Mouse (Mus musculus): Measurements from ENCODE around the gene Spryd3. TPM values are rescaled to one million over a fixed set of nuclear protein-coding genes. Genes with fewer than 3 reads are reported as not detected.
A peak's percentile ranks its signal among the peaks of the same experiment; 100 is the strongest.

Gene Spryd3
- total and polyA plus RNA-seq, 3 experiments, result 29.3 to 35.4 TPM; not detected in 1

DNA sequence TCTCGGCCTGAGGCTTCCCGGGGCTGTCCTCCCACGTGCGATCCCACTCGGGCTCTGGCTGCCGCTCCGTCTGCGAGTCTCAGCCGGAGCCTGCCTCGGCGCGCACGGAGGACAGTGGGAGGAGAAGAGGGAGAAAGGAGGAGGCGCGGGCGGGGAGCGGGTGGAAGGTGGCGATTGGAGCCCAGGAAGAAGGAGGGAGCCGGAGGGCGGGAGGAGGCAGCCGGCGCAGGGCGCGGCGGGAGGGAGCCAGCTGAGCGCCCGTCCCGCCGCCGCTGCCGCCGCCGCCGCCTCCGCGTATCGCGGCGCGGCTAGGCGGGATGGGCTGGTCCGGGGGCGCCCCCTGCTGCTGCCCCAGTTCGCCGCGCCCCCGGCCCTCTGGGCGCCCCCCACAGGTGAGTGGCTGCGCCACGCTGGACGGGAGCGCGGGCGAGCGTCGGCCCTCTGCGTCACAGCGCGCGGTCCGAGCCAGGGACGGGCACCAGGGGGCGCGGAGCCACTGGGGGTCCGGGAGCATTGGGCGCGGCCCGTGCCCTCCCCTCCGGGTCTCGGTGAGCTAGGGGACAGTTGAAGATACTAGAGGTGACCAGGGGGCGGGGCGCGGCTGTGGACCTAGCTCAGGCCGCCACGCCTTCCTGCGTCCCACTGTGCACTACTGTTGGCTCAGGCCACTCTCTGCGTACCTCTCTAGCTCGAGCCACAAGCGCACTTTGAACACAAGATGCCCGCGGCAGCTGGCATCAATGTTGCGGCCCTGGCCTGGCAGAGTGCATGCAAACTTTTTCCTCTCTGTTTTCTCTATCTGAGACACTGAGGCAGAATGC, 35.7 kb downstream of the Spryd3 start, which contains the start of gene Tns2:
Gene Tns2, plus strand, starts transcription at position 253 of the 821 bp plus-strand sequence.
- TF ChIP-seq NRF1 (IDR thresholded peaks at IDR 0.05; ENCODE audit: insufficient read depth, low read depth, low read length, poor library complexity, severe bottlenecking) (0 out of 2 replicates have a peak, but pooled peaks have one; percentile 12), GABPA (IDR thresholded peaks at IDR 0.05; ENCODE audit: low read depth, low read length) (no peak), GATA1 (IDR thresholded peaks at IDR 0.05; ENCODE audit: low read depth, low read length) (no peak), CTCF (IDR thresholded peaks at IDR 0.05 in 2 of 3, conservative IDR thresholded peaks at IDR 0.05 in 1 of 3; ENCODE audit: control insufficient read depth in 1 of 3, insufficient read depth in 1 of 3, low read depth in 2 of 3, low read length in 3 of 3, poor library complexity in 1 of 3, severe bottlenecking in 1 of 3) (peak in 2 of 3 experiments; percentile 84 to 92; a peak in 4 of 6 replicates), TCF12 (IDR thresholded peaks at IDR 0.05; ENCODE audit: low read depth, low read length) (no peak), POLR2A (IDR thresholded peaks at IDR 0.05; ENCODE audit: control insufficient read depth in 1 of 2, insufficient read depth in 1 of 2, low read depth in 1 of 2, low read length in 2 of 2, poor library complexity in 1 of 2) (peak; percentile 25 to 60; a peak in 2 of 4 replicates), HCFC1 (IDR thresholded peaks at IDR 0.05; ENCODE audit: low read depth, low read length) (0 out of 2 replicates have a peak, but pooled peaks have one; percentile 9), E2F4 (IDR thresholded peaks at IDR 0.05; ENCODE audit: borderline replicate concordance, low read depth, low read length) (no peak), TAL1 (IDR thresholded peaks at IDR 0.05; ENCODE audit: low read length) (no peak), MAZ (IDR thresholded peaks at IDR 0.05; ENCODE audit: low read depth, low read length) (peak; percentile 77; the same call in 1 of the 2 replicates), ELF1 (IDR thresholded peaks at IDR 0.05; ENCODE audit: low read depth, low read length) (0 out of 2 replicates have a peak, but pooled peaks have one; percentile 35), MAX (IDR thresholded peaks at IDR 0.05; ENCODE audit: low read length) (no peak), USF1 (IDR thresholded peaks at IDR 0.05; ENCODE audit: low read depth, low read length) (no peak), MAFK (IDR thresholded peaks at IDR 0.05; ENCODE audit: borderline replicate concordance, low read depth, low read length) (no peak), ZNF384 (IDR thresholded peaks at IDR 0.05; ENCODE audit: low read depth, low read length) (no peak), TBP (IDR thresholded peaks at IDR 0.05; ENCODE audit: low read depth, low read length) (no peak), MXI1 (IDR thresholded peaks at IDR 0.05; ENCODE audit: low read depth, low read length) (peak; percentile 16; the same call in 1 of the 2 replicates), ZMIZ1 (IDR thresholded peaks at IDR 0.05; ENCODE audit: low read depth, low read length) (no peak; the same call in 1 of the 2 replicates), RAD21 (IDR thresholded peaks at IDR 0.05; ENCODE audit: low read depth, low read length) (peak; percentile 3; the same call in 1 of the 2 replicates), SIN3A (IDR thresholded peaks at IDR 0.05; ENCODE audit: low read length) (peak; percentile 6; the same call in 1 of the 2 replicates), CHD2 (IDR thresholded peaks at IDR 0.05; ENCODE audit: low read length) (no peak), ETS1 (IDR thresholded peaks at IDR 0.05; ENCODE audit: low read depth, low read length) (no peak), POLR2AphosphoS2 (IDR thresholded peaks at IDR 0.05; ENCODE audit: low read length) (no peak), SMC3 (IDR thresholded peaks at IDR 0.05; ENCODE audit: low read depth, low read length) (peak; percentile 48), BHLHE40 (IDR thresholded peaks at IDR 0.05; ENCODE audit: borderline replicate concordance, low read depth, low read length) (no peak), CHD1 (IDR thresholded peaks at IDR 0.05; ENCODE audit: low read depth, low read length) (no peak)
- peaks cover 3 to 9% of the 10 kb centered on the region in 2 experiments for H3K36me3 ChIP-seq (ENCODE audit: control insufficient read depth in 1 of 2, insufficient read depth in 2 of 2, low read length in 2 of 2)
- H3K4me3 ChIP-seq (ENCODE audit: control insufficient read depth in 1 of 2, insufficient read depth in 1 of 2, low read depth in 2 of 2, low read length in 2 of 2), result peak within 1 kb of the TSS; percentile 60
- peak within 1 kb of the TSS; percentile 6; the same call in 1 of the 2 replicates for H3K27ac ChIP-seq (ENCODE audit: control insufficient read depth, low read depth, low read length)
- H3K79me2 ChIP-seq (ENCODE audit: control insufficient read depth, insufficient read depth, low read length, poor library complexity), result no peaks in the 10 kb centered on the region; the same call in 1 of the 2 replicates
- H3K27me3 ChIP-seq (ENCODE audit: control insufficient read depth in 1 of 2, insufficient read depth in 2 of 2, low read length in 2 of 2), result no peaks in the 10 kb centered on the region
- H3K9me3 ChIP-seq (replicated peaks; ENCODE audit: insufficient read depth, low read length), result no peaks in the 10 kb centered on the region
- H3K9ac ChIP-seq (ENCODE audit: control insufficient read depth, low read depth, low read length, poor library complexity, severe bottlenecking), result peak within 1 kb of the TSS; percentile 76
- H3K4me1 ChIP-seq (ENCODE audit: control insufficient read depth in 1 of 2, insufficient read depth in 2 of 2, low read length in 2 of 2), result peaks cover 0 to 21% of the 10 kb centered on the region in 2 experiments; a peak in 3 of 4 replicates
- DNase-seq (ENCODE audit: low read depth, low spot score), result peak; percentile 78
